Mouse (Mus musculus) lung, postnatal 25 days (tissue): Measurements from ENCODE around the gene Arhgap44.

ENCODE experiments used
- DNase-seq: peaks from one replicate; pipeline ENCODE4 v3.0.0; 2022; ENCODE audit warnings: low spot score

Arhgap44 gene

GRCm38 (mm10) chr11:65004836-65005235, 157.9 kb downstream of the Arhgap44 start:
- peak; percentile 54 for DNase-seq

GRCm38 (mm10) chr11:65003611-65004010, 159.2 kb downstream of the Arhgap44 start:
- no peak for DNase-seq

- DNase-seq: no peak
Observed at GRCm38 (mm10) chr11:65001729-65002128, 161.0 kb downstream of the Arhgap44 start.

GRCm38 (mm10) chr11:64999685-65000084, 163.1 kb downstream of the Arhgap44 start:
- DNase-seq: no peak

- no peak for DNase-seq
Observed at GRCm38 (mm10) chr11:64998439-64998838, 164.3 kb downstream of the Arhgap44 start.

- DNase-seq: no peak
Observed at GRCm38 (mm10) chr11:64988556-64988955, 174.2 kb downstream of the Arhgap44 start.

- no peak for DNase-seq
Observed at GRCm38 (mm10) chr11:64979489-64979845, 183.3 kb downstream of the Arhgap44 start.

- peak; percentile 96 for DNase-seq
Observed at GRCm38 (mm10) chr11:64978720-64979488, 183.9 kb downstream of the Arhgap44 start, which contains the start of gene Elac2. Gene Elac2, plus strand, starts transcription at chr11:64979038.

GRCm38 (mm10) chr11:64972418-64972817, 190.3 kb downstream of the Arhgap44 start:
- DNase-seq: no peak

- DNase-seq: no peak
Observed at GRCm38 (mm10) chr11:64971471-64971988, 191.2 kb downstream of the Arhgap44 start.

GRCm38 (mm10) chr11:64968939-64969342, 193.8 kb downstream of the Arhgap44 start:
- no peak for DNase-seq

- peak; percentile 53 for DNase-seq
Observed at GRCm38 (mm10) chr11:64968507-64968906, 194.3 kb downstream of the Arhgap44 start.

GRCm38 (mm10) chr11:64962629-64963028, 200.1 kb downstream of the Arhgap44 start:
- no peak for DNase-seq

- no peak for DNase-seq
Observed at GRCm38 (mm10) chr11:64956962-64957729, 205.6 kb downstream of the Arhgap44 start.
